Mouse (Mus musculus): ENCODE measurements around the gene Tnfrsf4. TPM values are rescaled to one million over a fixed set of nuclear protein-coding genes. Genes with fewer than 3 reads are reported as not detected.

The Tnfrsf4 gene
- polyA plus RNA-seq (2015; fragmentation: Illumina TruSeq; extraction: RNeasy Lipid Tissue Mini Kit (QIAGEN cat#74804); ENCODE audit: insufficient read depth, low replicate concordance) = 11.0 TPM

DNA sequence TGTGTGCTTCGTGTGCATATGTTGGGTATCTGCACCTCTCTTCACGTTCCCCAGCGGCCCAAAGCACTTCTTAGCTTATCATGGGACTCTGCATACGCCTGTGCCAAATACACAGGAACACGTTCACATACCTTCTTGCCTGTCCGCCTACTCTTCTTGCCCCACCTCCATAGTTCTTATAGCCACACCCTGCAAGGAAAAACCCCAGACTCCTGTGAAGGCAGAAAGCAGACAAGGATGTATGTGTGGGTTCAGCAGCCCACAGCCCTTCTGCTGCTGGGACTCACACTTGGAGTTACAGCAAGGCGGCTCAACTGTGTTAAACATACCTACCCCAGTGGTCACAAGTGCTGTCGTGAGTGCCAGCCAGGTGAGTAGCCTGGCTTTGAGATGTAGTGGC, at the start of gene Tnfrsf4:
Gene Tnfrsf4 (plus strand): TSS at position 207 of the 400 bp plus-strand sequence.

GRCm38 (mm10) chr4:155992241-155992905, 21.3 kb upstream of the Tnfrsf4 start, which contains the start of the genes B3galt6 and Sdf4:
B3galt6 (minus strand) TSS chr4:155992649.
Sdf4 (plus strand) TSS chr4:155992872.

GRCm38 (mm10) chr4:156026013-156026412, 12.4 kb downstream of the Tnfrsf4 start, which contains the start of gene Tnfrsf18:
Tnfrsf18 (plus strand) TSS chr4:156026164.

GRCm38 (mm10) chr4:156059261-156059660, 45.6 kb downstream of the Tnfrsf4 start, which contains the start of gene Ttll10:
Ttll10 (minus strand) TSS chr4:156059414.

Other genes starting within 250 kb of the Tnfrsf4 start
- gene Vwa1, start 239.1 kb upstream of the Tnfrsf4 start, polyA plus RNA-seq (2015; fragmentation: Illumina TruSeq; extraction: RNeasy Lipid Tissue Mini Kit (QIAGEN cat#74804); ENCODE audit: insufficient read depth, low replicate concordance) = 4.0 TPM
- 0.36 TPM for gene Tmem88b, start 228.0 kb upstream of the Tnfrsf4 start, polyA plus RNA-seq (2015; fragmentation: Illumina TruSeq; extraction: RNeasy Lipid Tissue Mini Kit (QIAGEN cat#74804); ENCODE audit: insufficient read depth, low replicate concordance)
- gene Ankrd65, start 223.4 kb upstream of the Tnfrsf4 start, polyA plus RNA-seq (2015; fragmentation: Illumina TruSeq; extraction: RNeasy Lipid Tissue Mini Kit (QIAGEN cat#74804); ENCODE audit: insufficient read depth, low replicate concordance) = not detected
- gene Mrpl20, start 211.0 kb upstream of the Tnfrsf4 start, polyA plus RNA-seq (2015; fragmentation: Illumina TruSeq; extraction: RNeasy Lipid Tissue Mini Kit (QIAGEN cat#74804); ENCODE audit: insufficient read depth, low replicate concordance) = 90.9 TPM
- 184 TPM for gene Ccnl2, start 201.4 kb upstream of the Tnfrsf4 start, polyA plus RNA-seq (2015; fragmentation: Illumina TruSeq; extraction: RNeasy Lipid Tissue Mini Kit (QIAGEN cat#74804); ENCODE audit: insufficient read depth, low replicate concordance)
- gene Aurkaip1, start 182.6 kb upstream of the Tnfrsf4 start, polyA plus RNA-seq (2015; fragmentation: Illumina TruSeq; extraction: RNeasy Lipid Tissue Mini Kit (QIAGEN cat#74804); ENCODE audit: insufficient read depth, low replicate concordance) = 43.8 TPM
- 84.4 TPM for gene Mxra8, start 174.2 kb upstream of the Tnfrsf4 start, polyA plus RNA-seq (2015; fragmentation: Illumina TruSeq; extraction: RNeasy Lipid Tissue Mini Kit (QIAGEN cat#74804); ENCODE audit: insufficient read depth, low replicate concordance)
- gene Dvl1, start 166.4 kb upstream of the Tnfrsf4 start, polyA plus RNA-seq (2015; fragmentation: Illumina TruSeq; extraction: RNeasy Lipid Tissue Mini Kit (QIAGEN cat#74804); ENCODE audit: insufficient read depth, low replicate concordance) = 13.7 TPM
- gene Tas1r3, start 150.5 kb upstream of the Tnfrsf4 start, polyA plus RNA-seq (2015; fragmentation: Illumina TruSeq; extraction: RNeasy Lipid Tissue Mini Kit (QIAGEN cat#74804); ENCODE audit: insufficient read depth, low replicate concordance) = 0.52 TPM
- 5.6 TPM for gene Cptp, start 144.4 kb upstream of the Tnfrsf4 start, polyA plus RNA-seq (2015; fragmentation: Illumina TruSeq; extraction: RNeasy Lipid Tissue Mini Kit (QIAGEN cat#74804); ENCODE audit: insufficient read depth, low replicate concordance)
- 31.0 TPM for gene Ints11, start 144.3 kb upstream of the Tnfrsf4 start, polyA plus RNA-seq (2015; fragmentation: Illumina TruSeq; extraction: RNeasy Lipid Tissue Mini Kit (QIAGEN cat#74804); ENCODE audit: insufficient read depth, low replicate concordance)
- gene Pusl1, start 122.1 kb upstream of the Tnfrsf4 start, polyA plus RNA-seq (2015; fragmentation: Illumina TruSeq; extraction: RNeasy Lipid Tissue Mini Kit (QIAGEN cat#74804); ENCODE audit: insufficient read depth, low replicate concordance) = 12.9 TPM
- 11.1 TPM for gene Acap3, start 122.0 kb upstream of the Tnfrsf4 start, polyA plus RNA-seq (2015; fragmentation: Illumina TruSeq; extraction: RNeasy Lipid Tissue Mini Kit (QIAGEN cat#74804); ENCODE audit: insufficient read depth, low replicate concordance)
- 75.5 TPM for gene Ube2j2, start 70.0 kb upstream of the Tnfrsf4 start, polyA plus RNA-seq (2015; fragmentation: Illumina TruSeq; extraction: RNeasy Lipid Tissue Mini Kit (QIAGEN cat#74804); ENCODE audit: insufficient read depth, low replicate concordance)
- gene C1qtnf12, start 51.5 kb upstream of the Tnfrsf4 start, polyA plus RNA-seq (2015; fragmentation: Illumina TruSeq; extraction: RNeasy Lipid Tissue Mini Kit (QIAGEN cat#74804); ENCODE audit: insufficient read depth, low replicate concordance) = 14.8 TPM
- 4.0 TPM for gene B3galt6, start 21.2 kb upstream of the Tnfrsf4 start, polyA plus RNA-seq (2015; fragmentation: Illumina TruSeq; extraction: RNeasy Lipid Tissue Mini Kit (QIAGEN cat#74804); ENCODE audit: insufficient read depth, low replicate concordance)
- gene Sdf4, start 21.0 kb upstream of the Tnfrsf4 start, polyA plus RNA-seq (2015; fragmentation: Illumina TruSeq; extraction: RNeasy Lipid Tissue Mini Kit (QIAGEN cat#74804); ENCODE audit: insufficient read depth, low replicate concordance) = 176 TPM
- gene Tnfrsf18, start 12.3 kb downstream of the Tnfrsf4 start, polyA plus RNA-seq (2015; fragmentation: Illumina TruSeq; extraction: RNeasy Lipid Tissue Mini Kit (QIAGEN cat#74804); ENCODE audit: insufficient read depth, low replicate concordance) = 10.7 TPM
- not detected for gene Ttll10, start 45.6 kb downstream of the Tnfrsf4 start, polyA plus RNA-seq (2015; fragmentation: Illumina TruSeq; extraction: RNeasy Lipid Tissue Mini Kit (QIAGEN cat#74804); ENCODE audit: insufficient read depth, low replicate concordance)
- gene 9430015G10Rik, start 96.1 kb downstream of the Tnfrsf4 start, polyA plus RNA-seq (2015; fragmentation: Illumina TruSeq; extraction: RNeasy Lipid Tissue Mini Kit (QIAGEN cat#74804); ENCODE audit: insufficient read depth, low replicate concordance) = 42.0 TPM
- gene Rnf223, start 116.7 kb downstream of the Tnfrsf4 start, polyA plus RNA-seq (2015; fragmentation: Illumina TruSeq; extraction: RNeasy Lipid Tissue Mini Kit (QIAGEN cat#74804); ENCODE audit: insufficient read depth, low replicate concordance) = 0.10 TPM
- 14.3 TPM for gene Agrn, start 183.6 kb downstream of the Tnfrsf4 start, polyA plus RNA-seq (2015; fragmentation: Illumina TruSeq; extraction: RNeasy Lipid Tissue Mini Kit (QIAGEN cat#74804); ENCODE audit: insufficient read depth, low replicate concordance)
- gene Isg15, start 187.0 kb downstream of the Tnfrsf4 start, polyA plus RNA-seq (2015; fragmentation: Illumina TruSeq; extraction: RNeasy Lipid Tissue Mini Kit (QIAGEN cat#74804); ENCODE audit: insufficient read depth, low replicate concordance) = 27.0 TPM
- 15.6 TPM for gene AW011738, start 189.5 kb downstream of the Tnfrsf4 start, polyA plus RNA-seq (2015; fragmentation: Illumina TruSeq; extraction: RNeasy Lipid Tissue Mini Kit (QIAGEN cat#74804); ENCODE audit: insufficient read depth, low replicate concordance)
- gene Perm1, start 202.0 kb downstream of the Tnfrsf4 start, polyA plus RNA-seq (2015; fragmentation: Illumina TruSeq; extraction: RNeasy Lipid Tissue Mini Kit (QIAGEN cat#74804); ENCODE audit: insufficient read depth, low replicate concordance) = 1.3 TPM
- gene Plekhn1, start 221.0 kb downstream of the Tnfrsf4 start, polyA plus RNA-seq (2015; fragmentation: Illumina TruSeq; extraction: RNeasy Lipid Tissue Mini Kit (QIAGEN cat#74804); ENCODE audit: insufficient read depth, low replicate concordance) = 23.9 TPM
- gene Noc2l, start 222.2 kb downstream of the Tnfrsf4 start, polyA plus RNA-seq (2015; fragmentation: Illumina TruSeq; extraction: RNeasy Lipid Tissue Mini Kit (QIAGEN cat#74804); ENCODE audit: insufficient read depth, low replicate concordance) = 63.6 TPM
- gene Samd11, start 241.8 kb downstream of the Tnfrsf4 start, polyA plus RNA-seq (2015; fragmentation: Illumina TruSeq; extraction: RNeasy Lipid Tissue Mini Kit (QIAGEN cat#74804); ENCODE audit: insufficient read depth, low replicate concordance) = 2.3 TPM